Mouse (Mus musculus): Measurements from ENCODE around the gene Qrfpr. TPM values are rescaled to one million over a fixed set of nuclear protein-coding genes. Genes with fewer than 3 reads are reported as not detected.

Qrfpr gene
- total and polyA plus RNA-seq, 3 experiments: not detected

- Histone ChIP-seq H3K36me3 (replicated peaks in 1 of 2; ENCODE audit: control insufficient read depth in 1 of 2, insufficient read depth in 1 of 2, low read length in 1 of 2) (no peaks in the 10 kb centered on the region), H3K9ac (ENCODE audit: insufficient read depth, low read depth) (no peak overlapping the region), H3K9me3 (replicated peaks; ENCODE audit: low read length) (no peaks in the 10 kb centered on the region), H3K27me3 (replicated peaks) (no peaks in the 10 kb centered on the region), H3K4me2 (ENCODE audit: insufficient read depth, low read depth, poor library complexity, severe bottlenecking) (no peak overlapping the region), H3K79me2 (replicated peaks; ENCODE audit: control insufficient read depth, extremely low read depth, insufficient read depth, poor library complexity, severe bottlenecking) (no peaks in the 10 kb centered on the region), H3K4me3 (replicated peaks in 1 of 3; ENCODE audit: low read depth in 2 of 3, low read length in 2 of 3, poor library complexity in 1 of 3) (no peak overlapping the region), H3K27ac (ENCODE audit: insufficient read depth, low read depth) (no peak overlapping the region), H3K4me1 (ENCODE audit: control insufficient read depth in 1 of 2, insufficient read depth in 2 of 2) (no peaks in the 10 kb centered on the region)
- in situ Hi-C loops (cut with MboI; ENCODE audit: low pct_ligation_motif_present, low pct_unique_long_range_greater_than_20kb, low sequenced_read_pairs): no loop called here
- TF ChIP-seq CHD1 (IDR thresholded peaks at IDR 0.05; ENCODE audit: low read depth, low read length) (no peak), SMC3 (IDR thresholded peaks at IDR 0.05; ENCODE audit: low read depth, low read length) (no peak), E2F4 (IDR thresholded peaks at IDR 0.05; ENCODE audit: insufficient replicate concordance, low read depth, low read length) (no peak), TBP (conservative IDR thresholded peaks at IDR 0.05; ENCODE audit: low read depth, low read length) (no peak), ZC3H11A (IDR thresholded peaks at IDR 0.05; ENCODE audit: low read depth, low read length) (no peak), POLR2AphosphoS2 (IDR thresholded peaks at IDR 0.05; ENCODE audit: low read depth, low read length) (no peak), MYC (IDR thresholded peaks at IDR 0.05; ENCODE audit: low read depth, low read length) (no peak), POLR2A (IDR thresholded peaks at IDR 0.05; ENCODE audit: low read depth, low read length) (no peak), JUN (IDR thresholded peaks at IDR 0.05; ENCODE audit: insufficient read depth, low read depth, low read length) (no peak), CTCF (conservative IDR thresholded peaks at IDR 0.05 in 1 of 2, IDR thresholded peaks at IDR 0.05 in 1 of 2; ENCODE audit: low read depth in 2 of 2, low read length in 2 of 2) (no peak), SIN3A (IDR thresholded peaks at IDR 0.05; ENCODE audit: low read length) (no peak), ETS1 (conservative IDR thresholded peaks at IDR 0.05; ENCODE audit: low read depth, low read length) (no peak), ZKSCAN1 (IDR thresholded peaks at IDR 0.05; ENCODE audit: borderline replicate concordance, low read depth, low read length) (no peak), RCOR1 (conservative IDR thresholded peaks at IDR 0.05; ENCODE audit: low read depth, low read length) (no peak)
- dilution Hi-C loops (cut with MboI; ENCODE audit: extremely low pct_ligation_motif_present, extremely low pct_unique_long_range_greater_than_20kb, low sequenced_read_pairs): no loop called here
- no peak for DNase-seq (ENCODE audit: extremely low read depth)
Measured at GRCm38 (mm10) chr3:36202932-36203331, 19.2 kb downstream of the Qrfpr start.

GRCm38 (mm10) chr3:36201098-36201497 lies 21.0 kb downstream of the Qrfpr start:
- Histone ChIP-seq H3K36me3 (replicated peaks in 1 of 2; ENCODE audit: control insufficient read depth in 1 of 2, insufficient read depth in 1 of 2, low read length in 1 of 2) (no peaks in the 10 kb centered on the region), H3K4me1 (ENCODE audit: control insufficient read depth in 1 of 2, insufficient read depth in 2 of 2) (no peaks in the 10 kb centered on the region), H3K27me3 (replicated peaks) (no peaks in the 10 kb centered on the region), H3K4me3 (replicated peaks in 1 of 3; ENCODE audit: low read depth in 2 of 3, low read length in 2 of 3, poor library complexity in 1 of 3) (no peak overlapping the region), H3K9me3 (replicated peaks; ENCODE audit: low read length) (no peaks in the 10 kb centered on the region), H3K9ac (ENCODE audit: insufficient read depth, low read depth) (no peak overlapping the region), H3K27ac (ENCODE audit: insufficient read depth, low read depth) (no peak overlapping the region), H3K79me2 (replicated peaks; ENCODE audit: control insufficient read depth, extremely low read depth, insufficient read depth, poor library complexity, severe bottlenecking) (no peaks in the 10 kb centered on the region), H3K4me2 (ENCODE audit: insufficient read depth, low read depth, poor library complexity, severe bottlenecking) (no peak overlapping the region)
- in situ Hi-C loops (cut with MboI; ENCODE audit: low pct_ligation_motif_present, low pct_unique_long_range_greater_than_20kb, low sequenced_read_pairs) (no loop called here), dilution Hi-C loops (cut with MboI; ENCODE audit: extremely low pct_ligation_motif_present, extremely low pct_unique_long_range_greater_than_20kb, low sequenced_read_pairs) (no loop called here)
- no peak for TF ChIP-seq EP300 (IDR thresholded peaks at IDR 0.05; ENCODE audit: low read length)
- no peak for TF ChIP-seq MXI1 (IDR thresholded peaks at IDR 0.05; ENCODE audit: low read depth, low read length)
- TF ChIP-seq RAD21 (IDR thresholded peaks at IDR 0.05; ENCODE audit: low read depth, low read length): no peak
- TF ChIP-seq E2F4 (IDR thresholded peaks at IDR 0.05; ENCODE audit: insufficient replicate concordance, low read depth, low read length): no peak
- no peak for TF ChIP-seq KAT2A (IDR thresholded peaks at IDR 0.05; ENCODE audit: insufficient replicate concordance, low read length)
- TF ChIP-seq RCOR1 (conservative IDR thresholded peaks at IDR 0.05; ENCODE audit: low read depth, low read length): no peak
- no peak for TF ChIP-seq POLR2AphosphoS2 (IDR thresholded peaks at IDR 0.05; ENCODE audit: low read depth, low read length)
- no peak for DNase-seq (ENCODE audit: extremely low read depth)

Measured in CH12.LX (cell line).